Mouse (Mus musculus) liver (tissue): Measurements from ENCODE around the gene Dusp2.

Experiments used
- DNase-seq: peaks from one replicate; pipeline ENCODE4 v3.0.0-alpha.2; 2020; ENCODE audit warnings: mixed read lengths

Gene Dusp2

DNA sequence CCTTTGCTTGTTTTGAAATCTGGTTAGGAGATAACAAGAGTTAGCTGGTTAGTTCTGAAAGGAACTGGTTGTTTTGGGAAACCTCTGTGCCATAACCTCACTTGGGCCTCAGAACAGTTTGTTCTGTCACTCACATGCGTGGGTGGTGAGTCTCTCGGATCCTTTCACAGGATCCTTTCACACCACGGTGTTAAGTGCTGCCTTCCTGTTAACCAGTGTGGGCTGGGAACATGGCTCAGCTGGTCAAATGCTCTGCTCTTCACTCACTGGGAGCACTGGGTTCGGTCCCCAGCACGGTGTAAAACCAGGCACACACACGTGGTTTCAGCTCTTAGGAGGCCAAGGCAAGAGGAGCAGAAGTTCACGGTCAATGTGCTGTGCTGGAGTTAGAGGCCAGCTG, 11.5 kb upstream of the Dusp2 start:
- DNase-seq, result no peak

DNA sequence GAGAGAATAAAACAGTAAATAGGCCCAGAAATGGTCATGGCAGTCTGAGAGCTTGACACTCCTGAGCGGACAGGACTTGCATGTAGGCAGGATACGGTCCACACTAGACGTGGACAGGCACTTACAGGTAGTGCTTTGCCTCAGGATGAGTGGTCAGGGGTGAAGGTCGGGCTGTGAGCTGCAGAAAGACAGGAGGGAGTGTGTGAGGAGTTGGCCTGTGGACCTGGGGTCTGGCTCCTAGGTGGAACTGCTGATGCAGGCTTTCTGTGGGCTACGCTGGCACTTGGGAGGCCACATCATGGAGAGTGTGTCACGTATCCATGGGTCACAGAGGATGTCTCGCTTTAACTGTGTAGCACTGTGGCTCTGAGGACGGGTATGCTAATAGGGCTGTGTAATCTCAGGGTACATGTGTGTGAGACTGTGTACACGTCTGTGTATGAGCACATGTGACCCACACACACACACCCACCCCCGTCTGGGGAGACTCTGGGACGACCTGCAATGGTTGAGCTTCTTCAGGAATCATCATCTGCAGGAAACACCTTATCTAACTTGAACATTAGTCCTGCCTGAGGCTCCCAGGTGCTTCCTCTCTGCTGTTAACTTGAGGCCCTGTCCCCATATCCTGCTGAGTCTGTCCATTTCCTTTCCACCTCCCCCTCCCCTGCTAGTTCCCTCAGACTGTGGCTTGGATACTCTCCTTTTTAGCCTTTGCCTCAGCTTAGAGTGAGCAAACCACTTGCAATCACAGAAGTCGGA, 7.7 kb upstream of the Dusp2 start:
- peak; percentile 40 for DNase-seq

DNA sequence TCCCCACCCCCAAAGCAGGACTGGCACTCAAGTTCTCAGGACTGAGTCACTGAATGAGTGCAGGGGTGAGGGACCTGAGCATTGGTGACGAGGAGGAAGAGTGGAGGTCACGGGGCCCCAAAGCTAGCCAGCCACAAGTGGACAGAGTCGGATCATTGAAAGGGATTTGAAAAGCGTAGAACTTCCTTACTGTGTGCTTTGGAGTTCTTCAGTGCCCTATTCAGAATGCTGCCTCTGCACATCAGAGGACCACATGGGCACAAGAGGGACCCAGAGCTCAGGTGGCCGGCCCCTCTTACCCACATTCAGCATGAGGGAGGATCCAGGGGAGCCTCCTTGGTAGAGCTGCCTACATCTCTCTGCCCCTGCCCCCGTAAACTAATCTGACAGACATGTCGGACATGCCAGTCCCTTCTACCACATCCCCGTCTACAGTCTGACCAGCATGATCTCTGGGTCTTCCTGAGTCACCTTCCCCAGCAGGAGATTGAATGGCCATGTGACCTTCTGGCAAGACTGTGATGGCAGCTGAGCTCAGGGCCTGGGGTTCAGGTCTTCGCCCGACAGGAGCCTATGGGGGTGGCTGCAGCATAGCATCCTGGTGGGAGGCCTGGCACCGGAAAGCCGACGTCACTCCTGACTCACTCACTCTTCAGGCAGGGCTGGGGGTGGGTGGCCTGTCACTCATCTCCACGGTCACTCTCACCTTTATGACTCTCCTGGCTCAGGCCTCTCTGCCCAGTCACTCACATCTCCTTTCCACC, 3.0 kb upstream of the Dusp2 start:
- DNase-seq, result no peak

DNA sequence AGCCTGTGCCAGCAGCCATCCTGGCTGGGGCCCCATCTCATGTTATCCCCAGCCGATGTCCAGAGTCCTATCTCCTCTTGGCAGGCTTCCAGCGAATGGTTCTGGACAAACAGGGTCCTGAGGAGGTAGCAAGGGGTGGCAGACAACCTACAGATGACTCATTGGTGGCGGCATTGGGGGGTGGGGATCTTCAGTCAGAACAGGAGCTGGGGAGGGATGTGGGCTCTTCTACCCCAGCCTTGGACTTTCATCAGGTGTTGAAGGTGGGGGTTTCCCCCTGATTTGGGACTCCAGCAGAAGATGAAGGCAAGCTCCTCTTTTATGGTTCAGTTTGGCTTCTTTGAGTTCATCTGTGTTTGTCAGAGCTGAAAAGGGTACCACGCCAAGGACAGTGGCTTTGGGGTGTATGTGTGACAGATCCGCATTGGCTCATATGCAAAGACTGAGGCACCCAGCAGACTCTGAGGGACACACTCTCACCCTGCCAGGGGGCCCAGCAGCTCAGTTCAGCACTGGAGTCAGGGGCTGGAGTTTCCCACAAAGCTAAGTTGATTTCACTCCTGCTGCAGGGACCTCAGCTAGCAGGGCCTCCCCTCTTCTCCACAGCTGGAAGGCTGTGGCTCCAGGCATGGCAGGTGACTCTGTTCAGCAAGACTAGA, 1.9 kb upstream of the Dusp2 start:
- peak; percentile 22 for DNase-seq

DNA sequence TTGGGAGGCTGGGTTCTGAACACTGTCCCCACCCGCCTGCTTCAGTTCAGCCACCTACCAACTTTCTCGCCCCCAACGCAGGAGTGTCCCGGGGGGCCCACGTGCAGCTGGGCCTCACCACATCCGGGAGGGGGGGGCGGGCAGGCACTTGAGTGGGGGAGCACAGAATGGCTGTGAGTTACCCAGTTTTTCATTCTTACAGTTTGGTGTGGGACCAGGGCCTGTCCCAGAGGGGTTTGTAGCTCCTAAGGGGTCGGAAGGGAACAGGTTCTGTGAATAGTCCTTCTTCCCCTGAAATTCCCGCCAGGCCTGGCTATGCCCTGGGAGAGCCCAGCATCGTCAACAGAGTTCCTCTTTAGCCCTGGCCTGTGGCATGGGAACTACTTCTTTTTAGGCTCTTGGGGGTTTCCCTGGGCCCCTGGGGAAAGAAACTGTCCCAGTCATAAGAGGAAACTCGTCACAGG, 849 bp upstream of the Dusp2 start:
- peak; percentile 25 for DNase-seq

DNA sequence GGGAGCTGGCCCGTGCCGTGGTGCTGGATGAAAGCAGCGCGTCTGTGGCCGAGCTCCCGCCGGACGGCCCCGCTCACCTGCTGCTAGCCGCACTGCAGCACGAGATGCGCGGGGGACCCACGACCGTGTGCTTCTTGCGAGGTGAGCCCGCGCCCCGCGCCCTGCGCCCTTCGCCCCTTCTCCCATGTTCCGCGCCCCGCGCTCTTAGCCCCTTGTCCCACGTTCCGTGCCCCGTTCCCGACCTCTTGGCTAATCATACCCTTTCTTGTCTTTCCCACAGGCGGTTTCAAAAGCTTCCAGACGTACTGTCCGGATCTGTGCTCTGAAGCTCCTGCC, 506 bp downstream of the Dusp2 start:
- no peak for DNase-seq

DNA sequence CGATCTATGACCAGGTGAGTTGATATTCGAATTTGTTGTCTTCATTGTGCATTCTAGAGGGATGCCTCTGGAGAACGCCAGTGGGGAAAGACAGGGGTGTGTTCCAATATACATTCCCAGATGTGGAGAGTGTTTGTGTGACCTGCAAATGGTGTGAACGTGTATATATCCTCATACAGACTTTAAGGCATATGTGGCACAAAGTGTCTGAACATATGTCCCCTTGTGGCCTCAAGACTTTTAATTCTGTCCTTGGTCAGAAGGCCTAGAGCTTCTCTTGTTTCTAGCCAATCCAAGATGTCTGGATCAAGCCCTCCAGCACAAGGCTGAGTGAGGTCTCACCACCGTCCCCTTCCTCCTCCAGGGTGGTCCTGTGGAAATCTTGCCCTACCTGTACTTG, 926 bp downstream of the Dusp2 start:
- DNase-seq, result no peak

DNA sequence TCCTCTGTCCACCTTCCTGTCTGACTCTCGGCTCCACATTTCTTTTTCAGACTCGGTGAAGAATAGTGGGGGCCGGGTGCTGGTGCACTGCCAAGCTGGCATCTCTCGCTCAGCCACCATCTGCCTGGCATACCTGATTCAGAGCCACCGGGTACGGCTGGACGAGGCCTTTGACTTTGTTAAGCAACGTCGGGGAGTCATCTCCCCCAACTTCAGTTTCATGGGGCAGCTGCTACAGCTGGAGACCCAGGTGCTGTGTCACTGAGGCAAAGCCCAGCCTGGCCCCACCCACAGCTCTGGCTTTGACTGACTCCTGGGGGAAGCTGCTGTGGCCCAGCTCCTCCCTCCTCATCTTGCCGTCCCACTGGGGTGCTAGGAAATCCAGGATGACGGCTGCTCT, 1.6 kb downstream of the Dusp2 start:
- peak; percentile 54 for DNase-seq

DNA sequence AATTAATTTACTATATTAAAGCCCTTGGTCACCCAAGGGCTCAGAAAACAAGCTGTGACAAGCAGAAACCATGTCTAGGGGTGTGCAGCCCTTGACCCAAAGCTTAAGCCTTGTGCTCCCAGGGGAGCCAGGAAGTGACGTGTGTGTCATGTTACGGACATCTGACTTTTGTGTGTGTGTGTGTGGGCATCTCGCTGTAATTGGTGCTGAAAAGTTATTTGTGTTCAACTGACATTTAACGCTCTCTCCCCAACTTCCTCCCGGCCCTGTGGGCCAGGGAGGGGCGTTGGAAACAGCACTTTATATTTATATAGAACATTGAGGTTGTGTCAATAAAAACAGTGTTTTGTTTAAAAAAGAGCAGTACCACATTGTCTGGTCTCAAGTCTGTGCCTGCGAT, 2.1 kb downstream of the Dusp2 start:
- no peak for DNase-seq

DNA sequence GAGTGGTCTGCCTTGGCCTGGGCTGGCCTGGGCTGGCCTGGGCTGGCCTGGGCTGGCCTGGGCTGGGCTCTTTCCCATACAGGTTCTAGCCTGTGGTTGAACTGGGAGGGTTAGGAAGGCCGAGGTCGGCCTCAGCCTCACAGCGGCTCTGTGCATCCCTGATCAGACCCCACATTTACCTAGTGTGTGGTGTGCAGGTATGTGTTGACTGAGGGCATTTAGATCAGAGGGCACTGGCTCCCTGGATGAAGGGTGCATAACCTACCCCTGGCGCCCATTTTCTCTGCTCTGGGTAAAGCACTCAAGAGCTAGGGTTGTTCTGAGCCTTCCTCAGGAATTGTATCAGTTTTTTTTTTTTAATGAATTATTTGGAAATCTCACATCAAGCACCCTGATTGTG, 2.5 kb downstream of the Dusp2 start, which contains the start of gene Astl:
Gene Astl, plus strand, starts transcription at position 224 of the 400 bp plus-strand sequence.
- no peak for DNase-seq

DNA sequence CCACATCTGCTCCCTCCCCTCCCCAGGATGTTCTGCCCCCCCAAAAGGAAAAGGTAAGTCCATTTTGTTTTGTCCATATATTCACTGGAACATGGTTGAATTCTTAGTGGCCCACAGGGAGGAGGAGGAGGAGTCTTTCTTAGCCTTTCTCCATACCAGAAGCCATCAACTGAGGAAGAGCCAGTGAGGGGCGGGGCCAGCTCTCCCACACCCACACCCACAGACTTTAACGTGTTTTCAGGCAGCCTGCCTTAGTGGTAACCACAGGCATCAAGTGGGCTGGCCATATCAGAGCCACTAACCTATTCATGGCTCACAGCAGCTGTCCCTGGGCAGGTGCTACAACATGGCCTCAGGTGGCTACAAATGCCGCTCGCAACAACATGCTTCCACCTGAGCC, 2.9 kb downstream of the Dusp2 start:
- no peak for DNase-seq

DNA sequence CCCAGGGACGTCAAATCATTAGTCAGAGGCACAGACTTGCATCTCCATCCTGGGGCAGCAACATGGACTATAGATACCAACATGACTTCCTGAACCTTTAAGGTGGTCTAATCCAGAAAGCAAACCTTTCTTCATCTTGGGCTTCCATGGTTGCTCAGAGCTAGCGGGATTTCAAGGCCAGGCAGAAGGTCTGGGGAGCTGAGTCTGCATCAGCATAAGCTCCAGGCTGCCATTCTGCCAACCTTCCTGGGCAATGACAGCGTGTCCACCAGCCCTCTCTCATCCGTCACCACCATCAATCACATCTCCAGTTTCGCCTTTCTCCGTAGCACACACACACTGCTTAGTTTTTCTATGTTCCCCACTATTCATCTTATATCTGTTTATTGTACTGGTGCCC, 3.3 kb downstream of the Dusp2 start:
- no peak for DNase-seq

DNA sequence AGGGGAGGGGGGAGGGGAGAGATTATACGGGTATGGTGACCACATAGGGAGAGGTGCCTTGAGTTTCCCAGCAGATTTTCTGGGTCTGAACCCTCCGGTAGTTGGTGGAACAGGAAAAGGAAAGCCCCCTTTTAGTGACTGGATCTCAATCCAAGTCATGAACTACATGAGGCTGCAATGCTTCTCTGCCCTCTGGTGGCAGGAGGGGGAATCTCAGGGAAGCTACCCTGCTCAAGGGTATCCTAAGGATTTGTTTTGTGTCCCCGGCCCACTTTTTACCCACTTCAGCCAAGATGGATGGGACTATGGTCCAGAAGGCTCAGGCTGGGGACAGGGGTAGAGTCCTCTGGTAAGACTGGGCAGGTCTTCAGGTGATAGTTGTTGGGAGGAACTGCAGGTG, 5.2 kb downstream of the Dusp2 start:
- DNase-seq, result peak; percentile 64

DNA sequence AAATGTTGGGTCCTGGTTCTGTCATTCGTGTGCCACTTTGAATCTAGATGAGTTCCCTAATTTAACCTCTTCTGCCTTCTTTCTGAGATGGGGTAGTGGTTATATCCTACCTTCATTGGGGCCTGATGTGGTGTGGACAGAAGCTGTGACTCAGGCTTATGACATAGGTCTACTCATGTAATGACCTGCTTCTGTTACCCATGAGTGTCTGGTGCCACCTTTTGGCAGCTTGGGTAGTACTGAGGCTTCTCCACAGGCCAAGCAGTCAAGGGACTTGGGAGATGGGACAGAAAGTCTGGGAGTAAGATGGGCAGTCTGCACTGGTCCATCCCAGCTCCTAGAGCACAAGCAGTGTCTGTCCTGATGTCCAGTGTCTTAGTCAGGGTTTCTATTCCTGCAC, 10.4 kb downstream of the Dusp2 start:
- DNase-seq, result no peak

DNA sequence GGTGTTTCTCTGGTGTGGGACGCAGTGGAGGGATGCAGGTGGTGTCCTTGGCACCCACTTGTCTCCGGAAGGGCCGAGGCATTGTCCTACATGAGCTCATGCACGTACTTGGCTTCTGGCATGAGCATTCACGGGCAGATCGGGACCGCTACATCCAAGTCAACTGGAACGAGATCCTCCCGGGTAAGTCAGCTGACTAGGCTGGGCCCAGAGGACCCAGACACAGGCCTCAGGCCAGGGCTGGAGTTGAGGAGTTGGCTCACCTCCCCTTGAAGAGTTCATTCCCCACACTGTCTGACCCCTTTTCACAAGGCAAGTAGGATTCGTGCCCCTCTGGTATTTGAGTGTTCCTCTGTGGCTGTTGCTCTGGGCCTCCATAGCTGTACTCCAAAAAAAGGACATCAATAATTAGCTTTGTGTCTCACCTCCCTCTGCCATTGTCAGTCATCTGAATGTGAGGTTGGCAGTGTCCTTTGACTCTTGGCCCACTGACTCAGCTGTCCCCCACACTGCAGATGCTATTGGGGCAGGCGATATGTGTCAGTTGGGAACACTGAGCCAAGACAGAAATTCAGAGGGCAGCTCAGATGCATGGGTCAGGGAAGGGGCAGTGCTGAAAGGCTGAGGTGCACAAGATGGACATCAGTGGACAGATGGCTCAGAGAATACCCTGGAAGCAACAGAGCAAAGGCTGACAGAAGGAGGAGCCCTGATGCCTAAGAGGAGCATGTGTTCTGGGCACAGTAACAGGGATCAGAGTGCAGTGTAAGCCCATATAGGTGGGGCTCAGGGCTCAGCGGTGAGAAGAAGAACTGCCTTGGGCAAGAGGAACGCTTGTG, 11.4 kb downstream of the Dusp2 start:
- no peak for DNase-seq

DNA sequence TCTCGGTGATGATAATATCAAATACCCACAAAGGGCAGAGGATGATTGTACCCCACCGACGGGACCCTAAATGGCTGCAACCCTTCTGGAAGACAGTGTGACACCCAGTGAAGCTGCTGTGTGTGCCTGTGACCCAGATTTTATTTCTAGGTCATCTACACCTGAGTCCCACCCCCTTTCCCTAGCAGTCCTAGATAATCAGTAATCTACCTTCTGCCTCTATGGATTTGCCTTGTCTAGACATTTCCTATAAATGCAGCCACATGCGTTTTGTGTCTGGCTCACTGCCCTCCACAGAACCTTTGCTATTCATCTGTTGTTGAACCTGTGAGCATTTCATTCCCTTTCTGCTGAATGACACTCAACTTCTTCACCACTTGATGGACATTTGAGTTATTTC, 17.9 kb downstream of the Dusp2 start:
- no peak for DNase-seq

DNA sequence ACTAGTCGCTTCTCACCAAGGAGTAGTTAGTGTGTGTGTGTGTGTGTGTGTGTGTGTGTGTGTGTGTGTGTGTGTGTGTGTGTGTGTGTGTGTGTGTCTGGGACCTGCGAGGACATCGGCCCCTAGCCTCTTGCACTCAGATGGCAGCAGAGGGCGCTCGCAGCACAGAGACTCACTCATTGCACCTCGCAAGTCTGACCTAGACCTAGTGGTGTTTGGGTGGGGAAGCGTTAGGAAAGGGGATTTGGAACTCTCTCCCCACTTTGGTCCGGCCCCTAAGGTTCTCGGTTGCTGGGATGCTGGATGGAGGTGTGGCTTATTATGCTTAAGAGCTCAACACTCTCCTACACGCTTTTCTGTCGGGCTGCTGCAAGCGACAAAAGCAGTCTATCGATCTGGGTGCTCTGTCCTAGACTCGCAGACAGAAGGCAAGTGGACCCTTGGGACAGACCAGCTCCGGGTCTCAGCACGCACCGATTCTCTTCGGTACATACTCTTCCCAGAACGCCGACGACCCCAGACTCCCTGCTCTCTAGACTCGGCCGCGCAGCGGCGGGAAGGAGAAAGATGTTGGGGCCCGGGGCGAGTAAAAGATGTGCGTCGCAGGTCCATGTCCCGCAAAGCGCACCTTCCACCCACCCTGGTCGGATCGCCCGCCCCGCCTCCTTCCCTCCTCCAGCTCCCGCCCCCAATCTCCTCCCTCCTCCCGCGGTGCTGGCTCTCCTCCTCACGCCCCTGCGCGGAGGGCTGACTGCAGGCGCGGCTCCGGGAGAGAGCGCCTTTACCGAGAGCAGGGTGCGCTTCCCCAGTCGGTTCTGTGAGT, 26.7 kb downstream of the Dusp2 start, which contains the start of gene Adra2b:
Gene Adra2b, plus strand, starts transcription at position 750 of the 823 bp plus-strand sequence.
- DNase-seq, result peak; percentile 93

DNA sequence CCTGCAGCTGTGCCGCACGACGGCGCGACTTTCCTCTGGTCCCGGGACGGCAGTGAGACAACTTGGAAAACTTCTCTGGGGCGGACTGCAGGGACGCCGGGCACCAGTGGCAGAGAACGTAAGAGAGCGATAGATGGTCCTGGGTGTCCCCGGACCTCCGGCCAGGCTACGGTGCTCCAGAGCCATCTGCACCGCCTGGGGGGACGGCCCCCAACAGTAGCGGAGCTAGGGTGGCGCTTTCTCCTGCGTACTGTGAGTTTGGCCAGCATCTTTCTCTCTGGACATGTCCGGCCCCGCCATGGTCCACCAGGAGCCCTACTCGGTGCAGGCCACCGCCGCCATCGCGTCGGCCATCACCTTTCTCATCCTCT, 27.3 kb downstream of the Dusp2 start:
- DNase-seq, result no peak

DNA sequence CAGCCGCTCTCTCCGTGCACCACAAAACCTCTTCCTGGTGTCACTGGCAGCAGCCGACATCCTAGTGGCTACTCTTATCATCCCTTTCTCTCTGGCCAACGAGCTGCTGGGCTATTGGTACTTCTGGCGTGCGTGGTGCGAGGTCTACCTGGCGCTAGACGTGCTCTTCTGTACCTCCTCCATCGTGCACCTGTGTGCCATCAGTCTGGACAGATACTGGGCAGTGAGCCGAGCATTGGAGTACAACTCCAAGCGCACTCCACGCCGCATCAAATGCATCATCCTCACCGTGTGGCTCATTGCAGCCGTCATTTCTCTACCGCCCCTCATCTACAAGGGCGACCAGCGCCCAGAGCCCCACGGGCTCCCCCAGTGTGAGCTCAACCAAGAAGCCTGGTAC, 27.7 kb downstream of the Dusp2 start:
- peak; percentile 36 for DNase-seq

DNA sequence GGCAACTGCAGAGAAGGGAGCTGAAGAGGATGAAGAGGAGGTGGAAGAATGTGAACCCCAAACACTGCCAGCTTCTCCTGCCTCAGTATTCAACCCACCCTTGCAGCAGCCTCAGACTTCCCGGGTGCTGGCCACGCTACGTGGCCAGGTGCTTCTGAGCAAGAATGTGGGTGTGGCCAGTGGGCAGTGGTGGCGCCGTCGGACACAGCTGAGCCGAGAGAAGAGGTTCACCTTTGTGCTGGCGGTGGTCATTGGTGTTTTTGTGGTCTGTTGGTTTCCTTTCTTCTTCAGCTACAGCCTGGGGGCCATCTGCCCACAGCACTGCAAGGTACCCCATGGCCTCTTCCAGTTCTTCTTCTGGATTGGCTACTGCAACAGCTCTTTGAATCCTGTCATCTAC, 28.5 kb downstream of the Dusp2 start:
- peak; percentile 72 for DNase-seq

DNA sequence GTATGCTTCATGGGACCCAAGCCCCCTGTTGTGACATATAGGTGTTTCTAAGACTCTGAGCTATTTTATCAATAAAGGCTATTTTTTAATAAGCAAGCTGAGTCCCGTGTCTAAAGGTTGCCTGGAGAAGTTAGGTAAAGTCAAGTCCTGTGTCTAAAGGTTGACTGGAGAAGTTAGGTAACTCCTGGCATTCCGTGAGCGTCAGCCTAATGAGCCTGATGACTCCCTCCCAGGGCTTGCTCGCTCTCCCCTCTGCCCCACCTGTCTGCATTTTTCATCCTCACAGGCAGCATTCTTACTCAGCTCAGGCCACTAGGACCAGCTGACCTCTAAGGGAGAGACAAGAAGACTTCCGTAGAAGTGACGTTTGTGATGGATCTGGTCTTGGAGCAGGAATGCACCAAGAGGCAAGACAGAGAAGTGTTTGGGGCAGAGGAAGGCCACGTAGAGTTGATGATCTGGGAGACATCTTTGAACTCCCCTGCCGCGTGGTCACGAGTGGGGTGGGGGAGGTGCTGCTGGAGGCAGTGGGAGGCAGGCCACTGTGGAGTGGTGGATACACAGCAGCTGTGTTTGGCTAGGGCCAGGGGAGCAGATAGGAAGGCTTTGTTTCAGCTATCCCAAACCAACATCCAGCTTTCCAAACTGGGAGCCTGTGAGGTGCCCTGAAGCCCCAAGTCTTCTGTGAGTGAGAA, 31.3 kb downstream of the Dusp2 start:
- DNase-seq, result no peak
